Mouse (Mus musculus) urinary bladder, postnatal 25 days (tissue): Measurements from ENCODE around the gene 4930550C14Rik.

Experiments used
- DNase-seq: peaks from one replicate; pipeline ENCODE4 v3.0.0; 2022; ENCODE audit warnings: low spot score

The 4930550C14Rik gene

GRCm38 (mm10) chr9:53402291-53402711 lies at the start of gene 4930550C14Rik:
TSS of gene 4930550C14Rik (plus strand) at chr9:53402325.
- no peak for DNase-seq

DNA sequence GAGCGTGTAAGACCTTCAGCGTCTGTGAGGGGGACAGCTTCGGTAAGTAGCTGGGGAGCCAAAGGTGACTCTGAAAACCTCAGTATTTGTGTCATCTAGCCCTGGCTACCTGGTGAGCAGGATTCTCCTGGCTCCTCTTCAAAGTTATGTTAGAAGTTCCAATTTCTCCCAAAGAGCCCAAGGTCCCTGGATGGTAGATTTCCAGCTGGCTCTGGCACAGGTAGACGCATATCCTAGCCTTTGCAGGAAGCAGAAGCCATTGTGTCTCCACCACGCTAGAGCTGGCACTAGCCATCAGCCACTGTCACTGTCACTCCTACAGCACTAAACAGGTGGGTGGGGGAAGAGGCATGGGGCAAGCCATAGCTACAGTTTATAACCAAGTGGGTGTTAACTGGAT lies 49.0 kb upstream of the 4930550C14Rik start:
- DNase-seq = no peak

DNA sequence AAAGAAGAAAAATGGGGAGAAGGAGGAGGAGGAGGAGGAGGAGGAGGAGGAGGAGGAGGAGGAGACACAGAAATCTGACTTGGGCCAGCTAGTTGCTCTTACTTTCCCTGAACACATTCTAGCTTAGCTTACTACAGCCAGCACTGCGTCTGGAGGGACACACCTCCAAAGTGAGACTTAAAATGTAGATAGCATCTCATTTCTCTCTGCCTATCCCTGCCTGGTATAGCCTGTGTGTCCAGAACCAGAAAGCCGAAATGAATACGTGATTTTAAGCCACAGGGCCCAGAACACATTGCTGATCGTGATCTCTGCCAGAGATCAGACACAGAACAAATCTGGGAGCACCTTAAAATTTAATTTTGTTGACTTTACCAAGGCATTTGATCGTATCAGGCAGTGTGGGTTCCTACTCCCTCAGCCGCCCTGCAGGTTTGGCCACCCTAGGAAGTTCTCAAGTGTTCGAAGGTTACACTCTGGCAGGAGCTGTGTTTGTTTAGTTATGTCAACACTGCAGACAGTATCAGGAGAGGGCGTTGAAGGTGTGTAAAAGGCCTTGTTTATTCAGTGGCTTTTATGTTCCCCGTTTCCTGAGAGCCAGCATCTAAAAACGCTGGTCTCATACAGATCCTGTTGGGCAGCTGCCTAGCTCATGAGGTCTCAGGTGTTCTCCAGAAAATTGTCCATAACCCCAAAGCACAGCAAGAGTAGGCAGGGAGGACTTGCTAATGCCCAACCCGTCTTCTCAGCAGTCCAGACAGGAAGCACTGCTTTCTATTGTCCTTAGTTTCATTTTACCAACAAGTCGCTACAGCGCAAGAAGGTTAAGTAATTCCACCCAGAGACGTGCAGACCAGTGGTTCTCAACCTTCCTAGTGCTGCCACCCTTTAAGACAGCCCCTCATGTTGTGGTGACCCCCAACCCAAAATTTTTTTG lies 45.6 kb upstream of the 4930550C14Rik start:
- peak; percentile 27 for DNase-seq

GRCm38 (mm10) chr9:53371339-53371738 lies 30.8 kb upstream of the 4930550C14Rik start:
- no peak for DNase-seq

DNA sequence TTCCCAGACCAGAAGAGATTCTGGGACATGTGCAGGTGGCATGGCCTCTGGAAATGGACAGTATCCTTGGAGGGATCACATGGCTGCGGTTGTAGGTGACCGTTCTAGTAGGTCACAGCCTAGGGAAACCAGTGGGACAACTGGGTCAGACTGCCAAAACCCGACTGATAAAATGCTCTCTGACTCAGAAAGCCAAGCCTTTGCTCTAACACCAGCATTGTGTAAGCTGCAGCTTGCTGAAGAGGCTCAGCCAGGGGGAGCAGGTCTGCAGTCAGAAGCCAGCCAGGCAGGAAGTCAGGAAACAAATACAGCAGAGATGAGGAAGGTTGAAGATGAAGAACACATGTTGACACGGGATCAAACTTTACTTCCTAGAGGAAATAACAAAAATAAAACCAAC lies 26.2 kb upstream of the 4930550C14Rik start:
- DNase-seq = peak; percentile 27

GRCm38 (mm10) chr9:53376820-53377219 lies 25.3 kb upstream of the 4930550C14Rik start:
- DNase-seq = no peak

DNA sequence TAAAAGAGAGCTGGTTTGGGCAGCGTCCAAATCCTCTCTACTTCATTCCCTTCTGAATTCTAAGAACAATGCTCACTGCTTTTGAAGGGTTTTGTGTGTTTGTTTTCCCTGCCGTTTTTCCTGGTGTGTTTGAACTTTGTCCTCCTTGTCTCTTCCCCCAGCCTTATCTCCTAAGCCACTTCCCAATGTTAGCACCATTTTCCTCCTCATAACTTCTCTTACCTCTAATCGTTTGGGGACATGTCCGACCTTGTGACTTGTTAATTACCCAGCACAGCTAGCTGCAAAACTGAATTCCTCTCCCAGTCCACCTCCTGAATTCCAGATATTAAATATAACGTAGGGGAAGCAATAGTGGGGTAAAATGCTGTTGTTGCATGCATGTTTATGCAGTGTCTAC lies 24.5 kb upstream of the 4930550C14Rik start:
- DNase-seq = no peak

GRCm38 (mm10) chr9:53378171-53378570 lies 24.0 kb upstream of the 4930550C14Rik start:
- no peak for DNase-seq

- no peak for DNase-seq
These were observed 21.5 kb upstream of the 4930550C14Rik start for GRCm38 (mm10) chr9:53380595-53380994.

DNA sequence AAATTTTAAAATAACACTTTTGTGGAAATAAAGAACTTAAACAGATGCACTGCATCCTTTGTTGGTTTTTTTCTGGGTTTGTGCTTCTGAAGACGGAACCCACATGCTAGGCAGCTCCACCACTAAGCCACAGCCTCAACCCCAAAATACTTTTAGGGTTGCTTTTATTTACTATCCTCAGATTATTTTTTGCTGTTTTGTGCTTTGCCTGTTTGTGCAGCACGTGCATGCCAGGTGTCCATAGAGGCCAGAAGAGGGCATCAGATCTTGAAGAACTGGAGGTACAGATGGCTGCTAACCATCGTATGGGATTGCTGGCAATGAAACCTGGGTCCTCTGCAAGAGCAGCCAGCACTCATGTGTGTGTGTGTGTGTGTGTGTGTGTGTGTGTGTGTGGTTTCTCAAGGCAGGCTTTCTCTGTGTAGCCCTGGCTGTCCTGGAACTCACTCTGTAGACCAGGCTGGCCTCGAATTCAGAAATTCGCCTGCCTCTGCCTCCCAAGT lies 21.0 kb upstream of the 4930550C14Rik start:
- DNase-seq = no peak

- DNase-seq = peak; percentile 66
These were observed 17.9 kb upstream of the 4930550C14Rik start, which contains the start of gene Kdelc2 for GRCm38 (mm10) chr9:53383951-53384866. TSS of gene Kdelc2 (plus strand) at chr9:53384025.

- no peak for DNase-seq
These were observed 17.3 kb upstream of the 4930550C14Rik start for GRCm38 (mm10) chr9:53384873-53385272.

- DNase-seq = no peak
These were observed 14.7 kb upstream of the 4930550C14Rik start for GRCm38 (mm10) chr9:53387431-53387830.

DNA sequence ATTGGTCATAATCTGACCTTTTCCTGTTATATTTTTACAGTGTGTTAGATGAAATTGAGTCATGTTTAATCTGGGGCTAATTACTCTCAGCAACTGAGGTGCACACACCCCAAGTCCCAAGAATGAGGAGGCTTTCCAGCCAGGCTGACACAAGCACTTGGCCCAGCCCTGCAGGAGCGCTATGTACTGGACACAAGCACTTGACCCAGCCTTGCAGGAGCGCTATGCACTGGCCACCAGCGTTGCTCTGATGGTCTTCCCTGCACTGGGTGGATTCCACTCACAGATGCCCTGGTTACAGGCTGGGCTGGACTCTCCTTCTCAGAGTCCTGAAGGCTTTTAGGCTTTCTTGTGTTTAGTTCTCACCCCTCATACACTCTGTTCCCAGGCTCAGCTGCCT lies 13.0 kb upstream of the 4930550C14Rik start:
- DNase-seq = no peak

DNA sequence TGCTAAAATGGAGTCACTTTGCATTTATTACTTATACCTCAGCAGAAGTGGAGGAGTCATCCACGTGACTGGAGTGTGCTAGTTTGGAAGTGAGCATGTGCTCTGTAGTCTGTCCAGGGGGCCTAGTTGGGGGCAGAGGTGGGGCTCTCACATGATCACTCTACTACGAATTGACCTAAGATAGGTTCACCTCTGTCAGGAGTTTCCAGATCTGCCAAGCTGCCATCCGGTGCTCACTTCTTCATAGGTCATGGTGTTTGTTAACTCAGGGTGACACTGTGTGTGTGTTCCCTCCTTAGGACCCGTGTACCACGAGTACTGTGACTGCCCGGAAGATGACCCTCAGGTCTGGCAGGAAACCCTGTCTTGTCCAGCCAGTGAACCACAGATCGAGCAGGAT lies 12.0 kb upstream of the 4930550C14Rik start:
- DNase-seq = no peak

- DNase-seq = no peak
These were observed 4.3 kb upstream of the 4930550C14Rik start for GRCm38 (mm10) chr9:53397685-53398387.

DNA sequence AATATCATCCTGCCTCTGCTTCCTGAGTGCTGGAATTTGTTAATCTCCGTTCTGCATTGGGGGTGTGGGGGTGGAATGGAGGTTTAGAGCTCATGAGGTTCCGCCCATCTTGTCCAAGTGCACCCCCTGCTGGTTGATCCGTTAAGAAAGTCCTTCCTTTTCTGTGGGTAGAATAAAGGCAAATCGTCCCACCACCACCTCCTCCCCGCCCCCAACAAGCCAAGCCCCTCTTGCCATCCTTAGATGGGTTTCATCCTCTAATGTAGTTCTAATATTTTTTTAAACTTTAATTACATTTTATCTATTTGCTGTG lies 3.8 kb upstream of the 4930550C14Rik start:
- DNase-seq = peak; percentile 65

DNA sequence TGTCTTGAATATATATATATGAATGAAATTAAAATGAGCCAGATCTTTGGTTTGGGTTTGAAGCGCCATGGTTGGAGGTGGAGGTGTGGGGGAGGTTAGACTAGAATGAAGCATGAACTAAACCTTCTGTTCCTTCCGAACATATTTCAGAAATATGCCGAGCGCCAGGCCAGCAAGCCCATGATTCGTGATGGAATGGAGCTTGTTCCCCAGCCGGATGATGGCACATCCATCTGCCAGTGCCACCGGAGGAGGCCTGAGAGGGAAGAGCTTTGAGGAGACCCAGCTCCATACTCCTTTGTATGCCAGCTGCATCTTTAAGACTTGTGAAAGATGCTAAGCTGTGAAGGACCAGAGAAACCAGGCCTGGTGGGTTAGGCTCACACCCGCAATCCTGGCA lies 2.6 kb upstream of the 4930550C14Rik start:
- DNase-seq = no peak

DNA sequence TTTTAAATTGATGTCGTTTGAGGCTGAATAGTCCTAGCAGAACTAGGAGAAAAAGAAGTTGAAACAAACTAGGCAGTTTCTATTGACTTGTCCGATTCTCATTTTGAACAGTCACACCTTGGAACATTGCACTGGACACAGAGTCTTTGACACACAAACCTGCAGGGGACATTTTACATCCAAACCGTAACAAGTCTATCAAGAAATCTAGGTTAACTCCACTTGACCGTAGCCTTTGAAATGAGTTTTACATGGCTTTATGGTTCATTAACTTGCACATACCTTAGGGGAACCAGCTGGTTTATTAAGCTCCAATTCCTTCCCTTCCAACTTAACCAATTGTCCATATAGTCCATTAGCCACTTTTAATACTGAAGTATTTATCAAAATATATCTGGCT lies 1.4 kb upstream of the 4930550C14Rik start:
- DNase-seq = no peak

DNA sequence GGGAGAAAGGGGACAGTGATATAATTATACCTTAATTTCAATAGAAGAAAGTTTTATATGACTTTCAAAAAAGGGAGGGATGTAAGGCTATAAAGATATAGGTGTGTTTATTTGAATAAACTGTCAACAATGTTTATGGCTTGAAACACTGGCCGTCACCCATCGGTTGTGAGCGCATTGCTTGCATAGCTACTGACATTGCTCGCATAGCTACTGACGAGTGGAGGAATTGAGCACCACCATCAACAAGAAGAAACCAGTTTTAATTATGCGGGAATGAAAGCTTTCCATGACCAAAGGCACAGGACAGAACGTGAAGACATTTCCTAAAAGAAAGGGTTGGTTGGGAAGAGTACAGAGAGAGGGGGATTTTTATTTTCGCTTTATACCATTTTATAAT lies 979 bp upstream of the 4930550C14Rik start:
- no peak for DNase-seq

GRCm38 (mm10) chr9:53402991-53403390 lies 866 bp downstream of the 4930550C14Rik start:
- no peak for DNase-seq
